Mouse (Mus musculus): Measurements from ENCODE around the gene Dhx36.

DNA sequence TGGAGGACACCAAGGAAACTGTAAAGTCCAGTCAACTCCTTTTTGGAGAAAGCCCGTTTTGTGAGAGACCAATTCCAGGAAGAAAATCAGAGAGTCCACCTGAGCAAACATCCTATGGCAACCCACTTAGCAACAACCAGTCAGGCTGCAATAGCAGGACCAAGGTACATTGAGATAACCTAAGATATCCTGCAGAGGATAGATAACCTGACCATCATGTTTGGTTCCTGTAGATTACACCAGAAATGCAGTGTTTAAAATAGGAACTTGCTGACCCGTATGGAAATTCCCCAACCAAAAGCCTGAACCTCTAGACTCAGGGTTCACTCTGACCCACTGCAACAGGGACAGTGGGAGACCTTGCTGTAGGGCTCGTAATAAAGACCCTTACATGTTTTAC is 42.5 kb downstream of the Dhx36 start:
- TF ChIP-seq CTCF (IDR thresholded peaks at IDR 0.05; ENCODE audit: low read depth, low read length), result no peak
- no peak for TF ChIP-seq POLR2A (IDR thresholded peaks at IDR 0.05; ENCODE audit: insufficient read depth, low read length)
- no peak for TF ChIP-seq EP300 (IDR thresholded peaks at IDR 0.05; ENCODE audit: insufficient read depth, low read depth, low read length)
